Mouse (Mus musculus): Measurements from ENCODE around the gene Il31. TPM values are rescaled to one million over a fixed set of nuclear protein-coding genes. Genes with fewer than 3 reads are reported as not detected.

Il31 gene
- not detected in 2 replicates for polyA plus RNA-seq (2012; rRNA removed)

- Histone ChIP-seq H3K4me3 (ENCODE audit: insufficient read depth, low read length) (no peak within 1 kb of the TSS), H3K27ac (ENCODE audit: insufficient read depth, low read length) (no peak within 1 kb of the TSS), H3K4me1 (ENCODE audit: control insufficient read depth, insufficient read depth, low read length) (no peaks in the 10 kb centered on the region; the same call in 1 of the 2 replicates)
- no peak for TF ChIP-seq CTCF (IDR thresholded peaks at IDR 0.05; ENCODE audit: extremely low read depth, insufficient read depth, low read length)
Measured at GRCm38 (mm10) chr5:123489112-123489785, at the start of gene Il31, which contains the start of gene Lrrc43. TSS of gene Il31 (minus strand) at chr5:123489489. TSS of gene Lrrc43 (plus strand) at chr5:123489305.

DNA sequence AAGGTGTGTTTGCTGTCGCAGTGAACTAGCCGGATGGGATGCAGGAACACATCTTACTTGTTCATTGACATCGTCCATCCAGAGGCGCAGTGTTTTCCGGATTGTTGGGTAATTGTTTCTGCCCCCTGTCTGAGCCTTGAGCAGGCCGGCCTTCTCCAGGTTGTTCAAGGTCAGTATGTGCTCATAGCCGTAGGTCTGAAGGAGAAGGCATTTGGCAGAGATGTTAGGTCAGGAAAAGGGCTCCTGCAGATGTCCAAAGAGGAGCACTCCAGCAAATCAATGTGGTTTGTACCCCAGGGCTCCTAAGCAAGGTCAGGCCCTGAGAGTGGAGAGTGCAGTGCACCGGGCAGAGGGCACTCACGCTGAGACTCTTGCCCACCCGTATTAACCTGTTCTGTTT, 44.5 kb upstream of the Il31 start:
- no peak for TF ChIP-seq CTCF (IDR thresholded peaks at IDR 0.05; ENCODE audit: extremely low read depth, insufficient read depth, low read length)
- TF ChIP-seq POLR2A (IDR thresholded peaks at IDR 0.05; ENCODE audit: extremely low read depth, insufficient read depth, low read length), result no peak
- Histone ChIP-seq H3K27ac (ENCODE audit: insufficient read depth, low read length) (no peak overlapping the region), H3K4me3 (ENCODE audit: insufficient read depth, low read length) (no peak overlapping the region), H3K4me1 (ENCODE audit: control insufficient read depth, insufficient read depth, low read length) (no peaks in the 10 kb centered on the region)

- H3K4me3 ChIP-seq (ENCODE audit: insufficient read depth, low read length), result no peak overlapping the region
- TF ChIP-seq CTCF (IDR thresholded peaks at IDR 0.05; ENCODE audit: extremely low read depth, insufficient read depth, low read length) (no peak), POLR2A (IDR thresholded peaks at IDR 0.05; ENCODE audit: extremely low read depth, insufficient read depth, low read length) (no peak)
- no peaks in the 10 kb centered on the region for H3K4me1 ChIP-seq (ENCODE audit: control insufficient read depth, insufficient read depth, low read length)
- no peak overlapping the region for H3K27ac ChIP-seq (ENCODE audit: insufficient read depth, low read length)
Measured at GRCm38 (mm10) chr5:123530056-123530455, 40.8 kb upstream of the Il31 start.

- Histone ChIP-seq H3K4me3 (ENCODE audit: insufficient read depth, low read length) (no peak overlapping the region), H3K4me1 (ENCODE audit: control insufficient read depth, insufficient read depth, low read length) (0 out of 2 replicates have a peak, but pooled peaks cover 2% of the 10 kb centered on the region), H3K27ac (ENCODE audit: insufficient read depth, low read length) (no peak overlapping the region)
- TF ChIP-seq CTCF (IDR thresholded peaks at IDR 0.05; ENCODE audit: extremely low read depth, insufficient read depth, low read length), result no peak
Measured at GRCm38 (mm10) chr5:123528641-123529040, 39.4 kb upstream of the Il31 start.

- Histone ChIP-seq H3K27ac (ENCODE audit: insufficient read depth, low read length) (no peak overlapping the region), H3K4me1 (ENCODE audit: control insufficient read depth, insufficient read depth, low read length) (0 out of 2 replicates have a peak, but pooled peaks cover 2% of the 10 kb centered on the region), H3K4me3 (ENCODE audit: insufficient read depth, low read length) (no peak overlapping the region)
- TF ChIP-seq CTCF (IDR thresholded peaks at IDR 0.05; ENCODE audit: extremely low read depth, insufficient read depth, low read length) (no peak), POLR2A (IDR thresholded peaks at IDR 0.05; ENCODE audit: extremely low read depth, insufficient read depth, low read length) (no peak)
Measured at GRCm38 (mm10) chr5:123525916-123526495, 36.7 kb upstream of the Il31 start.

GRCm38 (mm10) chr5:123525281-123525680, 36.0 kb upstream of the Il31 start, which contains the start of gene Gm49027:
TSS of gene Gm49027 (minus strand) at chr5:123525488.
- no peak within 1 kb of the TSS for H3K27ac ChIP-seq (ENCODE audit: insufficient read depth, low read length)
- 0 out of 2 replicates have a peak, but pooled peaks cover 2% of the 10 kb centered on the region for H3K4me1 ChIP-seq (ENCODE audit: control insufficient read depth, insufficient read depth, low read length)
- H3K4me3 ChIP-seq (ENCODE audit: insufficient read depth, low read length), result peak within 1 kb of the TSS; percentile 38
- TF ChIP-seq POLR2A (IDR thresholded peaks at IDR 0.05; ENCODE audit: extremely low read depth, insufficient read depth, low read length) (no peak), CTCF (IDR thresholded peaks at IDR 0.05; ENCODE audit: extremely low read depth, insufficient read depth, low read length) (no peak)

DNA sequence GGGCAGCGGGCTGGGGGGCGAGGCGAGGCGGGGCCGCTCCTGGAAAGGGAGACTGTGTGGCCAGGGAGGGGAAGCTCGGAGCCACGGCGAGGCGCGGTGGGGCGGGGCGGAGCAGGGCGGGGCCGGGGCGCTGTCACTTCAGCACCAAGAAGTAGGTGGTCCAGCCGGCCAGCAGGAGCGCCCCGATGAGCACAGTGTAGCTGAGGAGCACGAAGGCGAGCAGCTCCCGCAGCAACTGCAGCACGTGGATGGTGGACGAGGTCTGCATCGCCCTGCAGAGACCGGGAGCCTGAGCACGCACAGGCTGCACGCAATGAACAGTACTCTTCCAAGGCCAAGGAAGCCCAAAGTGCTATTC, 35.1 kb upstream of the Il31 start:
- H3K4me1 ChIP-seq (ENCODE audit: control insufficient read depth, insufficient read depth, low read length), result 0 out of 2 replicates have a peak, but pooled peaks cover 2% of the 10 kb centered on the region
- TF ChIP-seq CTCF (IDR thresholded peaks at IDR 0.05; ENCODE audit: extremely low read depth, insufficient read depth, low read length), result no peak
- no peak; the same call in 1 of the 2 replicates for TF ChIP-seq POLR2A (IDR thresholded peaks at IDR 0.05; ENCODE audit: extremely low read depth, insufficient read depth, low read length)
- no peak overlapping the region for H3K27ac ChIP-seq (ENCODE audit: insufficient read depth, low read length)
- H3K4me3 ChIP-seq (ENCODE audit: insufficient read depth, low read length), result peak overlapping the region; percentile 38

DNA sequence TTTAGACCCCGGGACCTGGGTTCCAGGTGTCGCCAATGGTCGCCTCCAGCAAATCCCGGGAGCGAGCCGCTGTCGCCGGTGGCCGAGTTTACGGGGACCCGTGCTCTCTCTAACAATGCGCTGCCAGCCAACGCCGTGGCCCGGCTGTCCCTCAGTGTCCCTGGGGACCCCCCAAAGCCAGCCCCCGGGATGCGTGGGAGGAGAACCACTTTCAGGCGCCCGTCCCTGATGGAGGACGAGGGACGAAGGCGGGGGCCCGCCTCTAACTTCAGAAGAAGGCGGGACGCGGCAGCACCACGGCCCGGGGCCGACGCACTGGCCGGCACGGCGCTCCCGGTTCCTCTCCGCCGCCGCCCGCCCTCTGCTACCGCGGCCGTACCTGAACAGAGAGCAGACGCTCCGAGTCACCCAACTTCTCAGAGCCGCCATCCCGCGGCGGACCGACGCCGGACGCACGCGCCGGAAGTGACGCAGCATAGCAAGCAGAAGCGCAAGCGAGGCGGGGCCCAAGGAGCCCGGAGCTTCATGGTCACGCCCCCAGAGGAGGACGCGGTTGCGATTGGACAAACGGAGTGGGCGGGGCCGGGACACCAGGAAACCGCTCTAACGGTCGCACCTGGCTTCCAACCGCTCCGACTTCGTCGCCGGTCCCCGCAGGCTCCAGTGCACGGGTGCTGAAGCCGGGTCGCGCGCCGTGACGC, 34.6 kb upstream of the Il31 start, which contains the start of gene Diablo:
Gene Diablo (minus strand): TSS at position 485 of the 701 bp plus-strand sequence.
- no peak for TF ChIP-seq CTCF (IDR thresholded peaks at IDR 0.05; ENCODE audit: extremely low read depth, insufficient read depth, low read length)
- peak; percentile 88 for TF ChIP-seq POLR2A (IDR thresholded peaks at IDR 0.05; ENCODE audit: extremely low read depth, insufficient read depth, low read length)
- no peak within 1 kb of the TSS for H3K27ac ChIP-seq (ENCODE audit: insufficient read depth, low read length)
- peak within 1 kb of the TSS; percentile 38 for H3K4me3 ChIP-seq (ENCODE audit: insufficient read depth, low read length)
- 0 out of 2 replicates have a peak, but pooled peaks cover 2% of the 10 kb centered on the region for H3K4me1 ChIP-seq (ENCODE audit: control insufficient read depth, insufficient read depth, low read length)

- Histone ChIP-seq H3K27ac (ENCODE audit: insufficient read depth, low read length) (no peak overlapping the region), H3K4me1 (ENCODE audit: control insufficient read depth, insufficient read depth, low read length) (0 out of 2 replicates have a peak, but pooled peaks cover 2% of the 10 kb centered on the region), H3K4me3 (ENCODE audit: insufficient read depth, low read length) (no peak overlapping the region)
- no peak for TF ChIP-seq CTCF (IDR thresholded peaks at IDR 0.05; ENCODE audit: extremely low read depth, insufficient read depth, low read length)
- no peak for TF ChIP-seq POLR2A (IDR thresholded peaks at IDR 0.05; ENCODE audit: extremely low read depth, insufficient read depth, low read length)
Measured at GRCm38 (mm10) chr5:123522166-123522565, 32.9 kb upstream of the Il31 start.

Data from cortical plate, adult 2 months (tissue).